Mouse (Mus musculus) cerebellum, adult 9-11 months (tissue): ENCODE data around the gene Gm10354.
"Not testable (repeated sequence)": the region's sequence is repeated elsewhere in the genome, so short reads cannot be mapped to it uniquely, and the experiment has no call there.

Experiments
- DNase-seq: peaks from one replicate; pipeline ENCODE4 v3.0.0; 2022

The Gm10354 gene

GRCm38 (mm10) chr5:14953587-14953986, 25.1 kb downstream of the Gm10354 start:
- DNase-seq, result not testable (repeated sequence)

GRCm38 (mm10) chr5:14952749-14953148, 26.0 kb downstream of the Gm10354 start:
- DNase-seq, result not testable (repeated sequence)

GRCm38 (mm10) chr5:14951822-14952221, 26.9 kb downstream of the Gm10354 start:
- not testable (repeated sequence) for DNase-seq

GRCm38 (mm10) chr5:14947482-14948198, 31.1 kb downstream of the Gm10354 start:
- not testable (repeated sequence) for DNase-seq

- not testable (repeated sequence) for DNase-seq
Measured at GRCm38 (mm10) chr5:14945524-14945923, 33.2 kb downstream of the Gm10354 start.

GRCm38 (mm10) chr5:14941043-14941442, 37.7 kb downstream of the Gm10354 start:
- not testable (repeated sequence) for DNase-seq

- not testable (repeated sequence) for DNase-seq
Measured at GRCm38 (mm10) chr5:14938329-14938728, 40.4 kb downstream of the Gm10354 start, which contains the start of gene Speer4e. Gene Speer4e, minus strand, starts transcription at chr5:14938429.

GRCm38 (mm10) chr5:14933721-14934120, 45.0 kb downstream of the Gm10354 start:
- not testable (repeated sequence) for DNase-seq

GRCm38 (mm10) chr5:14927047-14927446, 51.7 kb downstream of the Gm10354 start:
- DNase-seq, result not testable (repeated sequence)
